Mouse (Mus musculus): ENCODE measurements around the gene Spag16. TPM values are rescaled to one million over a fixed set of nuclear protein-coding genes. Genes with fewer than 3 reads are reported as not detected.

Gene Spag16
- not detected in 2 replicates for polyA plus RNA-seq (2012; ENCODE audit: low replicate concordance)

GRCm38 (mm10) chr1:69826806-69827703, at the start of gene Spag16:
Gene Spag16 (plus strand): TSS chr1:69826970.

GRCm38 (mm10) chr1:70725655-70726066, 898.9 kb downstream of the Spag16 start, which contains the start of gene Vwc2l:
Gene Vwc2l (plus strand): TSS chr1:70725715.

Other genes with a start within 250 kb of the Spag16 start
- gene Ikzf2, start 139.7 kb upstream of the Spag16 start, polyA plus RNA-seq (2012; ENCODE audit: low replicate concordance), result 0.10 and 0.28 TPM in 2 replicates

Data from leukemia stem cell, adult 10-12 weeks (primary cell).